Mouse (Mus musculus) right cerebral cortex, postnatal 25 days (tissue): ENCODE data around the gene Tet3.

Experiments used
- DNase-seq: peaks from one replicate; pipeline ENCODE4 v3.0.0; 2022

Tet3 gene

GRCm38 (mm10) chr6:83412854-83413401, 46.0 kb downstream of the Tet3 start:
- DNase-seq = no peak

GRCm38 (mm10) chr6:83412362-83412853, 46.5 kb downstream of the Tet3 start:
- DNase-seq = no peak

DNA sequence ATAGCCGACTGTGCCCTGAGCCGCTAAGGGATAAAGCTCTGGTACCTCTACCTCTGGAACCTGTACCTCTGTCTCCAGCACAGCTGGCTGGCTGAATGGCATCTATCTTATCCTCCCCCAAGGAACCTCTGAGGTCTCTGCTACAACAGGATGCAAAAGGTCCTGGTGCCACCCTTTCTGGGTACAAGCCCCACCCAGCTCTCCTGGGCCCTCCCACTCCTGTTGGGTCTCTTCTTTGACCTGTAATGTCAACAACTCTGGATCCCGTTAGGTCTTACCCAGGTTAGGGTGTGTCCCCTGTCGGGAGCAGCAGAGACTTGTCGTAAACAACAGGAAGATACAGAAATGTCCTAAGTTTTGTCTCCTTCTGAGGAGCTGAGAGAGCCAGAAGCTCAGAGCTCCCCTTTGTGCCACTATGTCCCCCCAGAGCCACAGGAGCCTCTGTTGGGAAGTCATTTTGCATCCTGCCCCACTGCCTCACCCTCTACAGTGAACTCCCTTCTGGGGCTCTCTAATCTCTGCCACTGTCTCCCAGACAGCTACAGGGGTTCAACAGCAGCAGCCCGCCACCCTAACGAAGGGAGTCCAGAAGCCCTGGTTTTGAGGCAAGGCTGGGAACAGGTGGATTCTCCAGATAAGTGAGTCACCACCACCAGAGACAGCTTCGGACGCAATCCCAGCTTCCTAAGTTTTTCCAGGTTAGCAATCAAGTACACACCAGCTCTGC, 47.1 kb downstream of the Tet3 start:
- DNase-seq = no peak

GRCm38 (mm10) chr6:83410046-83410706, 48.7 kb downstream of the Tet3 start:
- DNase-seq = no peak

GRCm38 (mm10) chr6:83408510-83408909, 50.4 kb downstream of the Tet3 start:
- no peak for DNase-seq

DNA sequence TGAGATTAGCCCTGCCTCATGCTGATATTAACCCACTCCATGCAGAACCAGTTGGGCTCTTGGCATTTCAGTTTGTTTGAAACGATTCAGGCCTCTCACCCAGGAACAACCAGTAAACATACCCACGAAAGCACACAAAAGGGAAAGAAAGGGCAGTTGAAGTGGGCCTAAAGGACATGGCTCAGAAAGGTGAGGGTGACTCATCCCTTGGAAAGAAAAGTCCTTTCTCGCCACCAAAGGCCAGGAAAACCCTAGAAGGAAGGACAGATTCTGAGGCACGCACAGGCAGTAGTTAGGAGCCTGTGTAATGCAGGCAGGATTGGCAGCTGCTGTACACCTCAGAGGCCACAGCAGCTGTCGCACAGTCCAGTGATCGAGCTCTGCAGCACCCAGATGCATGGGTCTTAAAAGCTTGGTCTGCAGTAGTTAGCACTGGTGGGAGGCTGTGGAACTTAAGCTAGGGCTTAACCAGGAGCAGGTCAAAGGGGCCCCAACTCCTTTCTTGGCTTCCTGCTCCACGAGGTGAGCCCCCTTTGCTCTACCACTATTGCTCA, 53.3 kb downstream of the Tet3 start:
- no peak for DNase-seq

- no peak for DNase-seq
These were observed 54.3 kb downstream of the Tet3 start for GRCm38 (mm10) chr6:83404571-83404970.

- no peak for DNase-seq
These were observed 55.4 kb downstream of the Tet3 start for GRCm38 (mm10) chr6:83403481-83403880.

DNA sequence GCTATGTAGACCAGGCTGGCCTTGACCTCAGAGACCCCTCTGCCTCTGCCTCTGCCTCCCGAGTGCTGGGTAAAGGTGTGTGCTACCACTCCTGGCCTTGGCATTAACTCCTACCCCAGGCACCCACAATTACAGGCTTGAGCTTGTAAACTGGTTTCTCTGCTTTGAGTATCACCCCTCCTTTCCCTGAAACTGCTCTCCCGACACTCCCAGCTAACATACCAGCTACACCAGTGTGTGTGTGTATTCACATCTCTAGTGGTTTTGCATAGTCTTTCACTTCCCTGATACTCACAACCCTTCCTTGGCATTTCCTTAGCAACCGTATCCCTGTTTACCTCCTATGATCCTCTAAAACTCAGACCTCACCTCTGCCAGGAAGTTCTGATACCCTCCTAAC, 59.1 kb downstream of the Tet3 start:
- no peak for DNase-seq

DNA sequence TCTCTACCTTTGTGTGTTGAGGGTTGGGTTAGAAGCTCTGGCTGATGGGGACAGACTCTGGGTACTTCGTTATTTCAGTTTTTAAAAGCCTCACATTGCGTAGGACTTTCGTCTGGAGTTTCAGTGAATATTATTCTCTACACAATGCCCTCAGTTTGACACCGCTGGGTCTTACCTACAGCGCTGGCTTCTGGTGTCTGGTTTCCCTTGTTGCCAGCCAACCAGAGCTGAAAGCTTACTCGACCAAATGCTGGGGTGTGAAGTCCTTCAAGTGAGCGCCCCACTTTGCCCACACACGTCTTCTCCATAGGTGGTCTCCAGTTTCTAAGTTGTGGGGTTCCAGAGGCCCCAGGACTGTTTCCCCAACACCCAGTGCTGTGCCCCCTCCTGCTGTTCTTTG, 61.2 kb downstream of the Tet3 start:
- no peak for DNase-seq

DNA sequence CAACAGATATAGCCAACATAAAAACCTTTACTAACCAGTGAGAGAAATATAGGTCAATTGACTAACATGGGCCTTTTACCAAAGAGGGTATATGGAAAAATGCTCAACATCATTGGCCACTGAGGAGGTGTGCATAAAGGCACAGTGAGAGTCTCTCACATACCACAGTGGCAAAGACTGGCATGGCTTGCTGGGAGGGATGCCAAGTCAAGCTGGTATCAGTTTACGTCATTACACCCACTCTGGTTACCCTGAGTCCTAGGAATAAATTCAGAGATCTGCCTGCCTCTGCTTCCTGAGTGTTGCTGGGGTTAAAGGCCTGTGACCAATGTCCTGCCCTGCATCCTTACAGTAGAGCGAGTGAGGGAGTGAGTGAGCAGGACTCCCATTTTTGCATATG, 62.2 kb downstream of the Tet3 start:
- no peak for DNase-seq

DNA sequence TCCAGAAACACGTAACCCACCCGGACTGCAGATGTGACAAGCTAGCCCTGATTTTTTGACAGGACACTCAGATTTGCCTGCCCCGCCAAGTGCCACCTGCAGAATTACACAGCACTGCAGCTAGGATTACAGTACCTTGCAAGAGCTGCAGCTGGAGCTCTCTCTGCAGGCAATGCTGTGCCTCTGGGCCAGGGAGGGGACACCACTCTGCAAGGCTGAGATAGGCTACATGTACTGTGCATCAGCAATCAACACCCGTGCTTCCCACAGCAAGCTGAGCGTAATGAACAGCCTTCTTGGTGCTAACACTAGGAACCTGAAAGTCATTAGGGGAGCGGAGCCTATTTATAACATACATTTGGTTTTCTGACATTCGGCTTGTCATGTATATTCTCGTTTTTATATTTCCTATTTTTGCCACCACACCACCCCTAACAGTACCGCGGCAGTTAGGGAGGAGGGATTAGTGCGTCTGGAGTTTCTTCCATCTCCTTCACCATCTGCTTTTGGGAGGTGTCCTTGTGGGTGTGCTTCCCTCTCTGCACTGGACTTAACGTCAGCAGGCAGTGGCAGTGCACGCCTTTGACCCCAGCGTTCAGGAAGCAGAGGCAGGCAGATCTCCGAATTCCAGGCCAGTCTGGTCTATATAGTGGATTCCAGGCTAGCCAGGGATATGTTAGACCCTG, 63.2 kb downstream of the Tet3 start:
- no peak for DNase-seq

DNA sequence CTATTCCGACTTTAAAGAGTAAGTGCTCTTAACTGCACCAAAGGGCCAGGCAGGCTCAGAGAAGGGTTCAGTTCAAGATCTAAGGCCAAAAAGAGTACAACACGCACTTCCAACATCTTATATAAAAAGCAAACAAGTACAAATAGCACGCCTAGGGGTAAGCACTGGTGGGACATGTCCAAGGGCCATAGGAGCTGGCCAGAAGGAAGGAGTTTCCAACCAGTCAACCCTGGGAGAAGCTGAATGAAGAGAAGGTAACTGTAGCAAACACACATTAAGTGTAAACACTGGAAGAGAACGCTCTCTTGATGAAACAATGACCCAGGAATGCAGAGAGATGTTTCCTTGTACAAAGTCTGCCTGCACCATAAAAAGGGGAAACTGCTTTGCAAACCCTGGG, 64.8 kb downstream of the Tet3 start:
- DNase-seq = no peak

DNA sequence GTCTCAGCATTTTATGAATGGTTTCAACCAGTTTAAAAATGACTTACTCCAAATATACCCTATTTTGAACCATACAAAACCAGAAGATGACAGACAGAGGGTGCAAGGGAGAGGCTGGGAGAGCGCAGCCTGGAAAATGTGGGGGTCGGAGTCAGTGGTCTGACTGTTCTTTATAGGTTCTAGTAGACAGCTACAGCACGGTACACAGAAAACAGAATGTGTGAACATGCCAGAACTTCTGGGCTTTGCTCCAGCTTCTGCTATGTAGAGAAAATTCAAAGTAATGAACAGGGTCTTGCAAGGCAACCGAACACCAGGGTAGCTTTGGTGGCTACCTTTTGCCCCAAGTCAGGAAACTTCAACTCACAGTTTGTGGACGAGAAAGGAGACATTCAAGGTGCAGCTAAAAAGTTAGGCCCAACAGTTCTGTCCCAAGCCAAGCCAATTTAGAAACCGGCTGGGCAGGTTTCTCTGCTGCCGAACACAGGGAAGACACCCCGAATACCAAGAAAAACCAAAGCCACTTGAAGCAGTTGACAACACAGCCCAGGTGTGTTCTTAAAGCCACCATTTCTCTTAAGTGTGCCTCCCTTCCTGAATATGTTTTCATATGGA, 66.6 kb downstream of the Tet3 start:
- no peak for DNase-seq

DNA sequence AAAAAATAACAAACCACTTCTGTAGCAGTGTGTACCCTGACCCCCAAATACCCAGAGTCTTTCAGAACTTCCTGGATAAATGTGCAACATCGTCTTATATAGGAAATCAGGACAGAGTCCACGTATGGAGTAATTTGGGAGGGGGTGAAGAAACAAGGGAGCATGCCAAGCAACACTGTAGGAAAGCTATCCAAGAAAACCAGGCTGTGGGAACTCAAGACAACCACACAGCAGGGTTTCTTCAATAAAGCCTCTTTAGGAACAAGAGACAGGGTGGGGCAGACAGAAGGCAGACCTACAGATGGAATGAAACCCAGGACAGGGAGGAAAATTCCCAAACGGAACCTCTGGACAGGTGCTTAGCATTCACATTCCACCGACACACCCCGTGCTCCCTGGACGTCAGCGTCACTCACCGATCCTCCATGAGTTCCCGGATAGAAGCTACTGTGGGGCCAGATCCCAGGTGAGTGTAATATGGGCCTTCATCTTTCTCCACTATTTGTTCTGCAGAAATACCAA, 73.3 kb downstream of the Tet3 start:
- no peak for DNase-seq

DNA sequence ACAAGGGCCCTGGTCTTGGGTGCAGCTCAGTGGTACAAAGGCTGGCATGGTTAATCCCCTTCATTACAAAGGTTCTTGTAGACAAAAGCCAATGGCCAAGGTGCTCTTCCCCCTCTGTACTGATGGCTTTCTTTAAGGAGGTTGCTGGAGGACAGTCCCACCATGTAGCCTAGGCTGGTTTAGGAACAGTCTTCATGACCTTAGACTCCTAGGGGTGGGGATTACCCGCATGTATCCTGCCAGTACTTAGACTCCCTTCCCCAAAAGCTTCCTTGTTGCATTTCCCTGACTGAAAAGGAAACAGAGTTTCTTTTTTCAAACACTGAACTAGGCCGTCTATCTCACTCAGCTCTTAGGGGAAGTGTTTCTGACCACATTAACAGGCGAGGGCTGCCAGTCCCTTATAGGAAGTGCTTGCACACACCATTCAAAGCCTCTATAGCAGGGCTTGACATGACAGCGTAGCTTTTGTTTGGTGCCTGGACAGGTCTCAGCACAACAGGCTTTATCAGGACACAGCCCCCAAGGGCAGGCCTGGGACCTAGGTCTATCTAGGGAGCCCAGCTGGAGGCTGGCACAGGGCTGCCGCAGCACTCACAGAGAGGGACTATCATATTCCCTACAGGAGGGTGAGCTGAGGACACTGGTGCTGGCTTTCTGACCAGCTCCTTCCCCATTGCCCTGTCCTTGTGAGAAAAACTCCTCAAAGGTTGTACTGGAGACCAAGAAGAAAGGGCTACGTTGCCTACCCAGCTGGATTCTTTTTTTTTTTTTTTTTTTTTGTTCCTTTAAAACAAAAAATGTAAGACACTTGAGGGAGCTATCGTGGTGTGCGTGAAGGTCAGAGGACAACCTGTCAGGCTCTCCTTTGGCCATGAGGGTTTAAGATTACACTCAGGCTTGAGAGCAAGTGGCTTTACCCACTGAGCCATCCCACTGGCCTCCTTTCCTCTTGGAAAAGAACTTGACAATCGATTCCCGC, 77.1 kb downstream of the Tet3 start:
- DNase-seq = no peak

- DNase-seq = no peak
These were observed 85.1 kb downstream of the Tet3 start for GRCm38 (mm10) chr6:83373704-83374300.

GRCm38 (mm10) chr6:83371350-83371749, 87.5 kb downstream of the Tet3 start:
- no peak for DNase-seq

DNA sequence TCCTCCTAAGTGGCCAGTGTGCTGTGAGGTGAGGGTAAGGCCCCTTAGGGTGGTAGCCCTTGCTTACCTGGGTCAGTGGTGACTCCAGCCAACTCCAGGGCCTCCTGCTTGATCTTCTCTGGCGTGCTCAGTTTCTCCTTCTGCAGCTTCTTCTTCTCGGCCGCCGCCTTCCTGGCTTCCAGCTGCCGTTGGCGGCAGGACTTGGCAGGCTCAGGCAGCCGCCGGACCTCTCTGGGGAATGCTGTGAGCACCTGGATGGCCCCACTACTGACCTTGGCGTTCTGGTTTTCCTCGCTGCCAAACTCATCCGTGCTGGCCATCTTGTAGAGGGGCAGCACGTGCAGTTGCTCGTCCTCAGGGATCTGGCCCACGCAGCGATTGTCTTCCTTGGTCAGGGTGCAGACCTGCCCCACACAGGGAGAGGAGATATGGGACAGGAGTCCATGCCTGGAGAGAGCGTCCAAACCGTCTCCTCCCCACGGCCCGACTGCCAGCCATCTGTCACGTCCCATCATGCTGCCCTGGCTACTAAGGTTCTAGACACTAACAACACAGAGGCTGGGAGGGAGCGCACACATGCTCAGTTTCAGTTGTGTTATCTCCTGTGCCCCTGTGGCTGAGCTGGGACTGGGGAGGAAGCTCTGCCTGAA, 88.4 kb downstream of the Tet3 start:
- no peak for DNase-seq

GRCm38 (mm10) chr6:83363075-83363474, 95.8 kb downstream of the Tet3 start:
- DNase-seq = no peak
